Mouse (Mus musculus): ENCODE data around the gene Zfpm1. TPM values are rescaled to one million over a fixed set of nuclear protein-coding genes. Genes with fewer than 3 reads are reported as not detected.

The Zfpm1 gene
- polyA plus RNA-seq, 1 experiment from 2014 or later: 1.4 TPM

DNA sequence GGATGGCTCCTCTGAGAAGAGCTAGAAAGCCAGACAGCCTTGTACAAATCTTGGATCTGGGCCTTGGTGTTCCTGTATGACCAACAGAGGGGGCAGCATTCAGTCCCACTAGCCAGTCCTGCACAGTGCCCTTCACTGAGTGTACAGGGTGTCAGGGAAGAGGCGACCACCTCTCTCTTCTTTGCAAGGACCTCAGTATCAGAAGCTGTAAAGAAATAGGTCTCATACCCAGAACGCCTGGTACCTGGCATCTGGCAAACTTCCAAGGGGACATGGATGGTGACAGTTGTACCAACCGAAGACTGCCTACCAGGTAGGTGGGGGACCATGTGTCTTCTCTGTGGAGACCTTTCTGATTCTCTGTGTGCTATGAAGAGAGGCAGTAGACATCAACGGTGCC, 1.8 kb upstream of the Zfpm1 start:
- ATAC-seq (replicated peaks; ENCODE audit: low FRiP score) (no peak), DNase-seq (ENCODE audit: low spot score) (no peak)
- Histone ChIP-seq H3K27ac (ENCODE audit: low read depth, low read length) (no peak overlapping the region), H3K9ac (ENCODE audit: low read length) (no peak overlapping the region), H3K4me3 (ENCODE audit: low read depth, low read length) (no peak overlapping the region), H3K4me1 (replicated peaks; ENCODE audit: control insufficient read depth, insufficient read depth, low read length) (peaks cover 24% of the 10 kb centered on the region), H3K9me3 (ENCODE audit: control insufficient read depth, low read length) (no peaks in the 10 kb centered on the region), H3K4me2 (ENCODE audit: low read depth, low read length, severe bottlenecking) (no peak overlapping the region), H3K27me3 (ENCODE audit: control insufficient read depth, insufficient read depth, low read length) (peaks cover 27% of the 10 kb centered on the region), H3K36me3 (ENCODE audit: control insufficient read depth, insufficient read depth, low read length) (no peaks in the 10 kb centered on the region)
- WGBS: 82% methylated on average over 4 of the region's 4 CpGs

DNA sequence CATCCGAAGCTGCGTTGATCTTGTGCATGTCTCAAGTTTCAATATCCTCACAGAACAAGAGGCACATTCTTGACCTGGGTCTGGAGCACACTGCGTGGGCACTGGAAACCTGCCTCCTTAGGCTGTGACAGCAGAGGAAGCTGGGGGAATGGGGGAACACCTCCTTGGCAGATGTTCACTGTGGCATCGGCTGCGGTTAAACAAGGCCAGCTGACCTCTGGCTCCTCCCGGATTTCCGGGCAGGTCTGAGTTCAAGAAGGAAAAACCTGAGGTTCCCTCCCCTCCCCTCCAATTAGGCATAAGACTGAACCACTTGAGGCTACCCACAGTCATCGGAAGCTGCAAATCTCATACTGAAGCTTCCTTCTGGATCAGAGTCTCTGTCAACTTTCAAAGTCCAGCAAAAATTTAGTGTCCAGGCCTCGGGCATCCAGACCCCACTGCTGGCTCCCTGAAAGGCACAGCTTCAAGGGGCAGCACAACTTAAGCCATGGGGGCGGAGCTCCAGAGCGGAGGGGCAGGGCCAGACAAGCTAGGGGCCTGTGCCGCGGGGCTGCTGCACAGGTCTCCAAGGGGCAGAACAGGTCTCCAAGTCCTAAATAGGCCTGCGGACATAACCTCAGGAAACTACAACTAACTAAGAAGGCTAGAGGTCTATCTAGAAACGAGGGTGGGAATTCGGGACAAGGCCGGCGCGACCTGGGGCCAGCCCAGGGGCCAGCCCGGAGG, 1.2 kb upstream of the Zfpm1 start:
- H3K4me3 ChIP-seq (ENCODE audit: low read depth, low read length): peak overlapping the region; percentile 57
- H3K9me3 ChIP-seq (ENCODE audit: control insufficient read depth, low read length): no peaks in the 10 kb centered on the region
- DNase-seq (ENCODE audit: low spot score) (no peak), ATAC-seq (replicated peaks; ENCODE audit: low FRiP score) (peak; percentile 64)
- peaks cover 32% of the 10 kb centered on the region for H3K27me3 ChIP-seq (ENCODE audit: control insufficient read depth, insufficient read depth, low read length)
- H3K4me2 ChIP-seq (ENCODE audit: low read depth, low read length, severe bottlenecking): peak overlapping the region; percentile 73
- H3K36me3 ChIP-seq (ENCODE audit: control insufficient read depth, insufficient read depth, low read length): no peaks in the 10 kb centered on the region
- 12% methylated on average over 20 of the region's 20 CpGs for WGBS
- 0 out of 2 replicates have a peak overlapping the region, but pooled peaks have one; percentile 12 for H3K27ac ChIP-seq (ENCODE audit: low read depth, low read length)
- peaks cover 24% of the 10 kb centered on the region for H3K4me1 ChIP-seq (replicated peaks; ENCODE audit: control insufficient read depth, insufficient read depth, low read length)
- peak overlapping the region; percentile 45; the same call in 1 of the 2 replicates for H3K9ac ChIP-seq (ENCODE audit: low read length)

DNA sequence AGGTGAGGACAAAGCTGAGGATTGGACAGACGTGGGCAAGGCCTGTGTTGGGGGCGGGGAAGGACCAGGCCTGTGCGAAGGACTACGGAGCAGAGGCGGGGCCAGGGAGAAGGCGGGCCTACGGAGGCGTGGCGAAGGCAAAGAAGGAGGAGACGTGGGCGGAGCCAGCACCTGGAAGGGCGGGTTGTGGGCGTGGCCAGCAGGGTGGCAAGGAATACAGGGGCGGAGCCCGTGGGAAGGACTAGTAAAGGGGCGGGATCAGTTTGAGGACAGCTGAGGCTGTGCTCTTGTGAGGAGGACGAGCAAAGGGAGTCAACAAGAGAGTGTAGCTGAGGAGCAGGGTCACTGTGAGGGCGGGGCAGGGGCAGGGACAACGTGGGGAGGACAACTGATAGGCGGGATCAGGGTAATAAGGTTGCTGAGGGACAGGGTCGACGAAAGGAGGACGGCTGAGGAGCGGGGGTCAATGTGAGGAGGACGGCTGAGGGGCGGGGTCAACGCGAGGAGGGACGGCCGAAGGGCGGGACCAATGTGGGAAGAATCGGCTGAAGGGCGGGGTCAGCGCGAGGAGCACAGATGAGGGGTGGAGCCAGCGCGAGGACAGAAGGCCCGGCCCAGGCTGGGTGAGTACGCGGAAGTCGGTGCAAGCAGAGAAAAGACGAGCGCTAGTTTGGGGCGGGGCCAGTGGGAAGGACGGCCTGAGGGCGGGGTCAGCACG, 465 bp upstream of the Zfpm1 start:
- Histone ChIP-seq H3K4me2 (ENCODE audit: low read depth, low read length, severe bottlenecking) (peak overlapping the region; percentile 73), H3K9me3 (ENCODE audit: control insufficient read depth, low read length) (no peaks in the 10 kb centered on the region), H3K4me1 (replicated peaks; ENCODE audit: control insufficient read depth, insufficient read depth, low read length) (peaks cover 24% of the 10 kb centered on the region), H3K27ac (ENCODE audit: low read depth, low read length) (0 out of 2 replicates have a peak overlapping the region, but pooled peaks have one; percentile 12), H3K27me3 (ENCODE audit: control insufficient read depth, insufficient read depth, low read length) (peaks cover 34% of the 10 kb centered on the region), H3K4me3 (ENCODE audit: low read depth, low read length) (peak overlapping the region; percentile 57), H3K36me3 (ENCODE audit: control insufficient read depth, insufficient read depth, low read length) (no peaks in the 10 kb centered on the region), H3K9ac (ENCODE audit: low read length) (peak overlapping the region; percentile 45; the same call in 1 of the 2 replicates)
- DNase-seq (ENCODE audit: low spot score) (peak; percentile 100), ATAC-seq (replicated peaks; ENCODE audit: low FRiP score) (peak; percentile 91)
- under 1% methylated on average over 47 of the region's 47 CpGs for WGBS

DNA sequence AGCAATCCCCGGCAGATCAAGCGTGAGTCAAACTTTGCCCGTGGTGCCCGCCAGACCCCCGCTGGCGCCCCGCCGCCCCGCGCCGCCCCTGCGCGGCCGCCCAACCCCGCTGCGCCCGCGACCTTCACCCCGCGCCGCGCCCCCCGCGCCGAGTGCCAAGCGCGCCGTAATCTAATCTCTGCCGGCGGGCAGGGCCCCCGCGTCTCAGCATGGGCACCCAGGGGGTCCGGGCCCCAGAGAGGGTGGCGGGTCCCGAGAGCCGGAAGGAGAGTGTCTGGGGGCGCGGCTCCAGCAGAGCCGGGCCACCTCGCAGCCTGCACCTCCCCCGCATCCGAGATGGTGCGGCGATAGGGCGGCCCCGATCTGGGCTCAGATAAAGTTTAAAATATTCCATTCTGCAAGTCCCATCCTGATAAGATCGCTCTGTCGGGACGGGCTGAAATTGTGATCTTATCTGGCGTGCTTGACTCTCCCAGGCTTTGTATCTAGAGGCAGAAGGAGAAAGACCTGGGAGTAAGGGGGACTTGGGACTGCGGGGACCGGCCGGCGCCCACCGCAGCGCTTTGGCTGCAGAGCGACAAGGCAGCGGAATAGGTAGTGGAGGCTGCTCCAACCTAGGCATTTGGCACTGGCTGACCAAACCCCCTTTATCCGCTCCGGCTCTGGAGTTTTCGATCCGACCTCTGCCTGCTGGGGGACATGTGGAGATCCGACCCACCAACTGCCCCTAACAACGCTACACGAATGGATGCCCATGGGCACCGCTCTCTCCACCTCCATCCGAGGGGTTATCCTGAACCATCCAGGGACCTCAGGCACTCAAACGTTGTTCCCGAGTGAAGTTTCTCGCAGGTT, 787 bp downstream of the Zfpm1 start:
- H3K27me3 ChIP-seq (ENCODE audit: control insufficient read depth, insufficient read depth, low read length): peaks cover 34% of the 10 kb centered on the region
- H3K27ac ChIP-seq (ENCODE audit: low read depth, low read length): no peak overlapping the region
- peak overlapping the region; percentile 73 for H3K4me2 ChIP-seq (ENCODE audit: low read depth, low read length, severe bottlenecking)
- no peak for ATAC-seq (replicated peaks; ENCODE audit: low FRiP score)
- WGBS: under 1% methylated on average over 64 of the region's 70 CpGs
- H3K9ac ChIP-seq (ENCODE audit: low read length): peak overlapping the region; percentile 56
- peak; percentile 77 for DNase-seq (ENCODE audit: low spot score)
- H3K36me3 ChIP-seq (ENCODE audit: control insufficient read depth, insufficient read depth, low read length): no peaks in the 10 kb centered on the region
- no peaks in the 10 kb centered on the region for H3K9me3 ChIP-seq (ENCODE audit: control insufficient read depth, low read length)
- H3K4me1 ChIP-seq (replicated peaks; ENCODE audit: control insufficient read depth, insufficient read depth, low read length): peaks cover 24% of the 10 kb centered on the region
- H3K4me3 ChIP-seq (ENCODE audit: low read depth, low read length): peak overlapping the region; percentile 57

DNA sequence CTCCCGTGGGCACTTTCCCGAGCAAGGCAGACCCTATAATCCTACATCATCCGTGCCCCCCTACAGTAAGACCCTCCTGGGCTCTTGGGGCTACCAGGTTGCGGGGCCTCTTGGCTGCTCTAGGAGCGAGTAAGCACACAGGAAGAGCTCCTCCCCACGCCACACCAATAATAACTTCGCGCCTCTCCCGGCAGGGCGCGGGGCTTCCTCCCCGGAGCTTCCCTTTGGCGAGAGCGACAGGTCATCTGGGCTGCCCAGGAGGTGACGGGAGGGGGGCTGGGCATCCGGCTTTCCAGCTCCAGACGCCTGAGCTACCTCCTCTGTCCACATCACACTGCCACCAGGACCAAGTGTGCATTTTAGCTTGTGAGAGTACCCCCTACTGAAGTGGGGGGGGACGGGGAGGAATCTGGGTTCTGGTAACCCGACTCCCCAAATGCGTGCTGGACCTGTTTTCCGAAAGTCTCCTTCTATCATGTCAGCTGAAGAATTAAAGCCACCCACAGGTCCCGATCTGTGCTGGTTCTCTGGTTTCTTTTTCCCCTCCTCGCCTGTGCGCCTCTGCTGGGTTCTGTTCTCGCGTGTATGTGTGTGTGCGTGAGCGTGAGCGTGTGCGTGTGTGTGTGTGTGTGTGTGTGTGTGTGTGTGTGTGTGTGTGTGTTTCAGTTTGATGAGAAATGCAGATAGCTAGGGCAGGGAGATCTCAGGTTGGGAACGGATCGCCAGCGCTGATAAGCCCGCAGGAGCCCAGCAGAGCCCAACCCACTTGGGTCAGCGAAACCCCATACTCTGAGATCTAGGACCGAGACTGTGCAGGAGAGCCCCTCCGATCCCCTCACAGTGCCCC, 1.6 kb downstream of the Zfpm1 start:
- no peaks in the 10 kb centered on the region for H3K36me3 ChIP-seq (ENCODE audit: control insufficient read depth, insufficient read depth, low read length)
- WGBS: 1% methylated on average over 35 of the region's 37 CpGs
- peaks cover 34% of the 10 kb centered on the region for H3K27me3 ChIP-seq (ENCODE audit: control insufficient read depth, insufficient read depth, low read length)
- peak overlapping the region; percentile 73 for H3K4me2 ChIP-seq (ENCODE audit: low read depth, low read length, severe bottlenecking)
- DNase-seq (ENCODE audit: low spot score): peak; percentile 71
- H3K4me1 ChIP-seq (replicated peaks; ENCODE audit: control insufficient read depth, insufficient read depth, low read length): peaks cover 24% of the 10 kb centered on the region
- H3K27ac ChIP-seq (ENCODE audit: low read depth, low read length): no peak overlapping the region; the same call in 1 of the 2 replicates
- peak overlapping the region; percentile 56; the same call in 1 of the 2 replicates for H3K9ac ChIP-seq (ENCODE audit: low read length)
- peak overlapping the region; percentile 57 for H3K4me3 ChIP-seq (ENCODE audit: low read depth, low read length)
- no peaks in the 10 kb centered on the region for H3K9me3 ChIP-seq (ENCODE audit: control insufficient read depth, low read length)
- ATAC-seq (replicated peaks; ENCODE audit: low FRiP score): no peak

DNA sequence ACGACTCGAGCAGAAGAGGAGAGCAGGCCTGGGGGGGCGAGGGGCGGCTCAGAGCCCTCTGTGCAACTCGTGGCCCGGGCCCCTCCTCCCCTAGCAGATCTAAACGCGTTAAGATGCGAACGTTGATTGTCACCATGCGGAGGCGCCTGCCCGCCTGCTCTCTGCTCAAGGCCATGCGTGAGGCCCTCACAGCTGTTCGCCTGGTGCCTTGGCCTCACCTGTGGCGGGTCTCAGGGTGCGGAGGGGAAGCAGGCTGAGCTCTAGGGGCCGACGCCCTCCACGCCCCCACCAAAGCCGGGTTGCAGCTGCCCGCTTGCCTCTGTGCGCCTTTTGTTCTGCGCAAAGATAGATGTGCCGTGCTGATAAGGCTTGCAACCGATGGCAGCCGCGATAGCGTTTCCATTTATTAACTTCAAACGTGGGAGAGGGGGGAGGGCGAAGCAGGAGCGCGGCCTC, 2.3 kb downstream of the Zfpm1 start:
- peak overlapping the region; percentile 57 for H3K4me3 ChIP-seq (ENCODE audit: low read depth, low read length)
- WGBS: under 1% methylated on average over 33 of the region's 33 CpGs
- H3K4me2 ChIP-seq (ENCODE audit: low read depth, low read length, severe bottlenecking): peak overlapping the region; percentile 73
- peaks cover 34% of the 10 kb centered on the region for H3K27me3 ChIP-seq (ENCODE audit: control insufficient read depth, insufficient read depth, low read length)
- DNase-seq (ENCODE audit: low spot score): peak; percentile 75
- no peak for ATAC-seq (replicated peaks; ENCODE audit: low FRiP score)
- H3K36me3 ChIP-seq (ENCODE audit: control insufficient read depth, insufficient read depth, low read length): no peaks in the 10 kb centered on the region
- no peak overlapping the region for H3K27ac ChIP-seq (ENCODE audit: low read depth, low read length)
- H3K9me3 ChIP-seq (ENCODE audit: control insufficient read depth, low read length): no peaks in the 10 kb centered on the region
- peaks cover 24% of the 10 kb centered on the region for H3K4me1 ChIP-seq (replicated peaks; ENCODE audit: control insufficient read depth, insufficient read depth, low read length)
- H3K9ac ChIP-seq (ENCODE audit: low read length): peak overlapping the region; percentile 56

DNA sequence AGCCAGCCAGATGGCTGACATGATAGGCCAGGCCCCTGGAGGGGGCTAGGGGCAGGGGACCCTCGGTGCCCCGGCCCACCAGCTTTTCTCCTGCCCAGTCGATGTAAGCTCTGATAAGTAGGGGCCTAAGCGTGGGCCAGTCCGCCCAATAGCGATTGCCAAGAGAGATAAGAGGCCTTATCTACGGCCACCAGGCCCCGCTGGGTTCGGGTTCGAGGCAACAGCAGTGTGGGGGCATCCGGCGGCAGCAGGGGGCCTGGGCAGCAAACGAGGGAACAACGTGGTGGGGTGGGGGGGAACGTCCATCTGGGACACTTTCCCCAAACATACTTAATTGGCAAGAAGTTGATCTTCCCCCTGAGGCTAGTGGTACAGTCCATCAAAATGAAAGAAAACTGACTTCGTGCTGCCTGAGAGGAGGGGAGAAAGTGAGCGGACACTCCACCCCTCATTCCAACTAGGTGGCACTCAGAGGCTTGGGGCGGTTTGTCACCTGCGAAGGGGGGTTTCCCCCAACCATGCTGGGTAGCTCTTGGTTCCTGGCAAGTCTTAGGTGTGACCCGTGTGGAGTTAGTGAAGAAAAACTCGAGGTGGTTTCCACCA, 2.8 kb downstream of the Zfpm1 start:
- peak overlapping the region; percentile 56 for H3K9ac ChIP-seq (ENCODE audit: low read length)
- H3K4me3 ChIP-seq (ENCODE audit: low read depth, low read length): peak overlapping the region; percentile 57
- H3K36me3 ChIP-seq (ENCODE audit: control insufficient read depth, insufficient read depth, low read length): no peaks in the 10 kb centered on the region
- DNase-seq (ENCODE audit: low spot score): peak; percentile 66
- peaks cover 24% of the 10 kb centered on the region for H3K4me1 ChIP-seq (replicated peaks; ENCODE audit: control insufficient read depth, insufficient read depth, low read length)
- no peaks in the 10 kb centered on the region for H3K9me3 ChIP-seq (ENCODE audit: control insufficient read depth, low read length)
- 6% methylated on average over 21 of the region's 21 CpGs for WGBS
- no peak for ATAC-seq (replicated peaks; ENCODE audit: low FRiP score)
- H3K4me2 ChIP-seq (ENCODE audit: low read depth, low read length, severe bottlenecking): peak overlapping the region; percentile 73
- peaks cover 34% of the 10 kb centered on the region for H3K27me3 ChIP-seq (ENCODE audit: control insufficient read depth, insufficient read depth, low read length)
- no peak overlapping the region for H3K27ac ChIP-seq (ENCODE audit: low read depth, low read length)
